Mouse (Mus musculus): ENCODE data around the gene Extl2.

Extl2 gene

DNA sequence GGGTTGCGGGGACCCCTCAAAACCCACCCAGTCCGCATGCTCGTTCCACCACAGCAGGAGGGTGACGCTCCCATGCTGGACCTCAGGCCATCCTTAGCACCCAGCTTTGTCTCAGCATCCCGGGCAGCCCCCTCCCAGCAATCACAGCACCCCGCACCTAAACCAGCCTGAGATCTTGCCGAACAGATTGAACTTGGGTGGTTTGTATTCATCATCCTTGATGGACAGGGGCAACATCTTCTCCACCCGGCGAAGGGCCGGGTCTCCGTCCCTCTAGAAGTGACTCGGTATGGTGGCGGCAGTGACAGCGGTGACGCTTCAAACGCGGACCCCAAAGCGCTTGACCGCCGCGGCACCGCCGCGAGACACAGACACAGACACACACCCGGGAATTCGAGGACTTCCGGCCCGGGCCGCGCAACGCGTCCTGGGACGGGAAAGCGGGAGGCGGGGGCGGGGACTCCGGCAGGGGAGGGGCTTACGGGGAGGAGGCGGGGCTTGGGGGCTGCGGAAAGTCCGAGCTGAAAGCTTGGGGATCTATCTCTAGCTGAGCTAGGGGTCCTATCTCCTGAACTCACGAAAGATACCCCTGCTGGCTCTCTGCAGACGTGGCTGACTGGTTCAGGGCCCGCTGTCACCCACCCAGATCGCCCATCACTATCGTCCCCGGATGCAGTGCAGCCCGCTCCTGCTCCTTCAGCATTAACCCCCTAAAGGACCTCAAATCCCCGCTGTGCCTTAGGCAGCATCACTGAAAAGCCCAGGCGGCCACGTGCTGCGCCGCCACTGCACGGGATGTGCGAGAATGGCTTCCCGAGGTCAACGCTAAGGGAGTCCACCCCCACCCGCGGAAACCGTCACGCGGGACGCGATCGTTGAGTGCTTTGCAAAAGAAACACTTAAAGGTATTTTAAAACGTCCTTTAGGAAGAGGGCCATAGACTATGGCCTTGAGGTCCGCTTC, at the start of gene Extl2, which contains the start of gene Slc30a7:
TSS of gene Extl2 (plus strand) at position 485 of the 963 bp plus-strand sequence.
TSS of gene Slc30a7 (minus strand) at position 429 of the 963 bp plus-strand sequence.
- peak; percentile 82 to 84 for DNase-seq (ENCODE audit: low spot score in 2 of 2)

DNA sequence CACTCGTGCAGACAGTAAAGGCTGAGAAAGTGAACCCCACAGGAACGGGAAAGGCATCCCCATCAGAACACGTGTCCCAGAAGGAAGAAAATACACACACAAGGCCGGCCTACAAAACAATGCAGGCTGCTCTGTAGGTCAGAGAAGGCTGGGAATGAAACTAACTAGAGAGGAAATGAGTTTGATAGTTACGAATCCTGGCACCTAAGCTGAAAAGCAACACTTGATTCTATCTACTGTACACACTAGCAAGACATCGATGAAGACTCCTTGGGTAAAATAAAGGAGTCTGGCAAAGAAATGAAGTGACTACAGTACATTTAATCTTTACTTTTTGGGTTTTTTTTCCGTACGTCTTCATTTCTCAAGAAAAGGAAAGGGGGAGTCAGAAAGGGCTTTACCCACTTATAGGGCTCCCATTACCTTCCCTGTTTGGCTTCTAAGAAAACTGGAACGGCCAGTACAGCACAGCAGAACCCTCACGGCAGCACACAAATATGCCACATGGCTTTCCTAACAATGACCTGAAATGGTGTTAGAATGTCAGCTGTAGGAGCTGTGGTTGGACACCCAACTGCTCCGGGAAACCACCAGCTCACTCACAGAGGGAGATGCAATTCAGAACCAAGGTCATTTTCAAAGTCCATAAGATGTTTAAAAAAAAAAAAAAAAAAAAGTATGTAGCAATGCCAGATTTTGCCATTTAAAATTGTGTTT, 45.8 kb upstream of the Extl2 start:
- no peak for DNase-seq (ENCODE audit: low spot score in 2 of 2)

DNA sequence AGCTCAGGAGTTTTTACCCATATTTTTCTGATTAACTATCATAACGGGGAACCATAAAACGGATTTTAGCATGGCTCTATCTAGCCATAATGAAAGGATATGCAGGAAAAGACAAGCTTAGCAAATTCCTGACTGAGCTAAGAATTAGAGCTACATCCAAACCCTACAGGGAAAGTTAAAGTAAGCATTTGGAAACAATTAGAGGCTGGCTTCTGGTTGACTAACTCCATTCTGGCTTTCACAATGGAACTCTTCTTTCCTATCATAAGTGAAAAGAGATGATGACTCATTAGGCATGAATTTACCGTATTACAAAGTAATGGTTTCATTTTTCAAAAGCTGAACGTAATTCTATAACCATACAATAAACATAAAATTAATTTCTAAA, 45.2 kb upstream of the Extl2 start:
- DNase-seq (ENCODE audit: low spot score in 2 of 2), result no peak

DNA sequence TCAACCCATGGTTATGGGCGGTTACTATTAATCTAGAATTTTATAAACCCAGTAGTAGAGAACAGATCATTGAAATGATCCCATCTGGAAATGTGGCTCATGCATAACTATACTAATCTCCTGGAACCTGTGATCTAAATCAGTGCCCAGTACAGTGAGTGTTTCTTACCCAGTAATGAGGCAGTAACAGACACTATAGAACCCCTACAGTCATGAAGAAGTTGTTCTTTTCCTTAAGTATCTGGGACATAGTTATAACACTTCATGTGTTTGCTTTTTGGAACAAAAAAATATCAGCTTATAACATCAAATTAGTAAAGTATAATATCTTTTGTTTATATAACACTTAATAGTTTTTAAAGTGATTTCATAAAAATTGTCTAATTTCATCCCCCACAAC, 43.7 kb upstream of the Extl2 start:
- DNase-seq (ENCODE audit: low spot score in 2 of 2), result no peak

DNA sequence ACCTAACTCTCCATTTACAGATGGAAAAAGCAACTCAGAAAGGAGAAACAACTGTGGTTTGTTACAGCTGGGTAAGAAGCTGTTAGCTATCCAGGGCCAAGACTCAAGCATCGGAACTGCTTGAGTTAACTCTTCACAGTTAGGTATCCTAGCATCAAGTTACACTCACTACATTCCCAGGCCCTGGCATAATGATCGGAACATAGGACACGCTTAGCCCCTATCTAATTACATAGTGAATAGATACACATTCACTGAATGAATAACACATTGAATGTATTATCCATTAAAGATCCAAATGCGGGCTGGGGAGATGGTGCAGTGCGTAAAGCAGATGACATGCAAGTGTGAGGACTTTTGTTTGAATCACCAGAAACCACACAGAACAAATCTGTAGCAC, 43.2 kb upstream of the Extl2 start:
- DNase-seq (ENCODE audit: low spot score in 2 of 2), result no peak

DNA sequence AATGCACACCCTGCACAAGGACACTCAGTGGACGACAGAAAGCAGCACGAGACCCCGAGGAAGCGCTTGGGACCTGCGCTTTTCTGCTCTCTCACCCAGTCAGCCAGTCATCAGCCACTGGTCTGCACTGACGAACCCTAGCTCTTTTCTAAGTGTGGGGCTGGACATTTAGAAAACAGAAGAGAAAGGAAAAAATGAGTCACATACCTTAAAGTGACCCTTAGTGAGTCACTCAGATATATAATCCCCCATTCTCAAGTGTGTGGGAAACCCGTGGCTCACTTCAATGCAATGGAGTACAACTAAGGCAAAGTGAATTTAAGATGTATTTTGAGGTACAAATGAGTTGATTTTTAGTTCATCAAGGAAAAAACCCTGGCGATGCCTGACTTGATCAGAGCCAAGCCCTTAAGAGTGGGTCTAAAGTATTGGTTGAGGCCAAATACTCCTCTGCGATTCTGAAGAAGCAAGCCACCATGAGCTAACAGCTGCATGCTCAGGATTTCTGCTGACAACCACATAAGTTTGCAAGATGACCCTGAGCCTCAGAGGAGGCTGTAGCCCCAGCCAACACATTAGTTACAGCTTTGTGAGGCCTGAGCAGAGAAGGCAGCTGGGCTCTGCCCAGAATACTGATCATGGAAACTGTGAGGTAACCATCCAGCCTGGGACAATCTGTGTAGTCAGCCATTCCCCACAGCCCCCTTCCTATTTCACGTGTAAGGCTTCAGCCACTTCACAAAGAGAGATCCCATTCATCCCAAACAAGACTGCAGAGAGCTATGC, 38.3 kb upstream of the Extl2 start:
- no peak for DNase-seq (ENCODE audit: low spot score in 2 of 2)

DNA sequence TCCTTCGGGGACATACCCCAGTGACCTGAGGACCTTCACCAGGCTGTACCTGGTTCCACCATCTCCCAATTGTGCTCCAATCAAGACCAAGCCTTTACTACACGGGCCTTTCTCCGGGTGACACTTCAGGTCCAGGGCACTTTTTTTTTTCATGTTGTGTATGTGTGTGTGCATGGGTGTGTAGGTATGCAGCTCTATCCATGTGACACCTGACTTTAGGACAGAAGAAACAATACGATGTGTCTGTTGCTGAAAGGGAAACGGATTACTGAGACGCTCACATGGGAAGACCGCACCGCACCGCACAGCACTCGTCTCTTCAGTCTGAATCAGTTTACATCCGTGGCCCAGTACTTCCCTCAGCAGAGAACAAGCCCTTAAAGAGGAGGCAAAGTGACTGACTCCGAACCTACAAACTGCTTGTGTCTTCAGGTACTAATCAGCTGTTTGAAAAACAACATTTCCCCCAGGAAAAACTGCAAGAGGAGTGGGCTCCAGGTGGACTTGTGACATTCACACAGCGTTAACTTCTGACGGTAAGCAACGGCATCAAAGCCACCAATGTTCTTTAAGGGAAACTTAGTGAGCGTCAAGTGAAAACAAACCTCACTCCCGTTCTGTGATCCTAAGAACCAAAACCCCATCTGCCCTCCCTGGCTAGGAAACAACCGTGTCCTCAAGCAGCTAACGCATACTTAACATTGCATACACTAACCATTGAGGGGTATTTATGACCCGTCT, 36.0 kb upstream of the Extl2 start:
- DNase-seq (ENCODE audit: low spot score in 2 of 2), result no peak

DNA sequence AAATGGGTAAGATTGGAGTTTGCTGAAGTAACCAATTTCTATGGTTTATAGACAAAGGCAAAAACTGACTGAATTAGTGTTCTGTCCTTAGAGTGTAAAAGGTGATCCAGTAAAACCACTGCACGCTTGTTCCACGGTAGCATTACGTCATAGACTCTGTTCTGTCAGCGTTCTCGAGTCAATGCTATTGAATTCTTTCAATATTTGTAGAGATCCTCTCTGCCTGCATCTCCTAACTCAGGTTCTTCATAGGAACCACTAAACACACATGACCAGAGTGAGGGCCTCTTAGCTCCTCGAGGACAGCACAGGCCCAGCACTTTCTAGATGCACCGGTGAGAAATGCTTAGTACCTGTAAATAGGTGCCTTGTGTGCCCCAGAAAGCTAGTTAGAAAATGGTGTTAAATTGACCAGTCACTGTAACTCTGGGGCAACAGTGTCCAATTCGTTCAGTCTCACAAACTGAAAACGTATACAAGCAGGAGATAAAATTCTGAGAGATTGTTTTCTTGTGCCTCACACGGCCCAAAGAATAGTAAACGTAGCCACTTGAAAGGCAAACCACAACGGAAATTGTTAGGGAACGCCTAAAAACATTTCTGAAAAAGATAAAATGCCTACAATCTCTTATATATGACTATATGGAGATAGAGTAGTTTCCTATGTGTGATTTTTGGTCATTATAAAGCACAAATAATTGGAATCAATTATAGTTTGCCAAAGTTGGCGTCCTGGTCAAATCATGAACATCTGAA, 35.2 kb upstream of the Extl2 start:
- DNase-seq (ENCODE audit: low spot score in 2 of 2), result no peak

DNA sequence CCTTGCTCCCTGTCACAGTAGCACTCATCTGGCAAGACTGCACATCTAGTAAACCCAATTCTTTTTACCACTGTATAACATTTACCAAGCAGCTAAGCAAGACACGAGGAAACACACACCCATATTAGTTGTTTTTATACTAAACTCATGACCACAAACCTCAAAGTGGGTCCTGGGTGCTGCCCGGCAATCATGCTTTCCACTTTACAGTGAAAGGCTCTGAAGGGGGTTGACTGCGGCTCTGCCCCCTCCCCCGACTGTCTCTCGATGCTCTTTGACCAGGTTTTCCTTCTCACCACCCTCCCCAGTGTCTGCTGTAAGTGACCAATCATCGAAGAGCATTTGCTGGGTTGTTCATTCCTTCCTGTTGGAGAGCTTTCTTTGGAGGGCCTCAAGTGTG, 33.0 kb upstream of the Extl2 start:
- DNase-seq (ENCODE audit: low spot score in 2 of 2), result no peak

DNA sequence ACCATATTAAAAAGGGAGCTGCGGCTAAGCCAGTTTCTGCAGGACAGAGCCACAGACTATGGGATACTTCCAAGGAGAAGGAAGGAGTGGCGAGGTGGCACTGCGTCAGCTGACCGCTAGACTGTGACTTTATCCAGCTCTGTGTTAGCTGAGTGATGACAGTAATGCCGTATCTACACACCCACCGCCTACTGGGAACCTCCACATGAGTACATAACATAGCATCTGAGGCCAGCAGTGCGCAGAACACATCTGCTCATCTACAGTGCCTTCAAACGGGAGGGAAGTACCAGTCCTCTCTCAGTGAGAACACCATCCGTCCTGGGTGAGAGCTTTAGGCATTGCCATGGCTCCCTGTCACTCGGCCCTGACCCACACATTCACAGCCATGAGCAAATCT, 32.3 kb upstream of the Extl2 start:
- DNase-seq (ENCODE audit: low spot score in 2 of 2), result no peak

DNA sequence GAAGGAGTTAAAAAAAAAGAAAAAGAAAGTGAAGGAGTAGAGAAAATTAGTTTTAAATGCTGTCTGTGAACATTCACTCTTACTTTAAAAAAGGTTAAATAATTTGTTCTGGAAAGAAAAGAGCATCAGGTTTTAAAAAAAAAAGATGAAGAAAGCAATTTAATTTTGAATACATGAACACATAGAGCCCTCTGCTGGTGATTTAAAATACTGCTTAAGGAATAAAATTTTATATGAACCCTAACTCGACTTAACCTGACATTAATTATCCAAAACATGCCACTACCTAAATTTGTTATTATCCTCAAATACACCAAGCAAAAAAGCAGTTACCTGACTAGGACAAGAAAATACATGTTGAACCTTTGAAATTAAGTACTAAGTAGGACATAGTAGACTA, 28.3 kb upstream of the Extl2 start:
- DNase-seq (ENCODE audit: low spot score in 2 of 2), result no peak

DNA sequence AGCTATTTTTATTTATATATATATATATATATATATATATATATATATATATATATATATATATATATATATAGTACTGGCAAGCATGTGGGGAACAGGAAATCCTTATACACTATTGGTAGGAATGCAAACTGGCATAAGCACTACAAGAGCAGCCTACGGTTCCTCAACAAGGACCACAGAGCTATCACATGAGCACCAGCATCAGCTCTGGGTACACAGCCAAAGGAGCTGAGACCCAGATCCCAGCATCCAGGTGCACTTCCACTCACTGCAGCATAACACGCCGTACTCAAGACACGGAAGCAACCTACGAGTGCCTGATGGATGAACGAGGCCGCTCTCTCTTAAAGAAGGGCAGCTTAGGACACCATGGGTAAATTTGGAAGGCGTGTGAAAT, 24.0 kb upstream of the Extl2 start:
- DNase-seq (ENCODE audit: low spot score in 2 of 2), result no peak

DNA sequence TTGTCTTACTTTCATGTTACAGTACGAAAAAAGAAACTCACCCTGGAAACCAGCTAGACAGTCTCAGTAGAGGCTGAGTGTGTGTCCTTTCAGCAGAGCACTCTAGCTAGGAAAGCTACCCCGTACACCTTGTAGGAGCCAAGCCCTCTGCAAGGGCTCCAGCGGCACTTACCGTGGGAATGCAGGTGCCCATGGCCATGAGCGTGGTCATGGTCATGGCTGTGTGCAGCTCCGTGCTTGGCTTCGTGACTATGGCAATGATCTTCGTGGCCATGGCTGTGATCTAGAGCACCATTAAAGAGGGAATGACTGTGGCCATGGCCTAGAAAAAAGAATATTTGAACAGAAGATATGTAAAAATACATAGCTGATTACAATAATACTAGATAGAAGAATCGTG, 22.6 kb upstream of the Extl2 start:
- DNase-seq (ENCODE audit: low spot score in 2 of 2), result no peak

DNA sequence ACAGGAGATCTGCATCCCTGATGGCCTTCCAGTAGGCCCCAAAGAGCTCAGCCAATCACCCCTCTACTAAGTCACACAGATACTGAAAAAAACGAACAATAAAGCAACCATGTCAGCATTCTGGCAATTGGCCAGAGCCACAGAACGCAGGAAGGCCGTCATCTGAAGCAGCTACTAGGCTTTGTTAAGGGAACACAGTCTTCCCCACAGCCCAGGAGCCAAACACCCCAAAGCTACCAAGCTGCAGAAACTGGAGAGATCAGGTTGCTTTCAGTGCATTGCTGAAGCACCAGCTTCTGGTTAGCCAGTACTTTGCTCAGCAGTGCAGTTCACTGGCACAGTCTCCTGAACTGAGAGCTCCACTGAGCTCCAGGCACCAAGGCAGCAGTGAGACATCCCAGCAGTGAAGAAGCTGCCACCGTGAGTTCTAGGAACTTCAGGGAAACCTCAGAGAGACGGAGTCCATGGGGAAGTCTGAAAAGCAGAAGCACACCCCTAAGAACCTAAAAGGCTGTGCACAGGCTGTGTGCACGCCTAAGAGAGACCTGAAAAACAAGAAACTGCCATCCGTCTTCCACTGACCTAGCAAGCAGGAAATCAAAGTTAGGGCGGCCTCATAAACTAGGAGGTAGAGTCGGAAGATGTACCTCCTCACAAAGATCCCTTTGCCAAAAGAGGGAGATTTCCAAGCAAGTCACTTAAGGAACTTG, 21.9 kb upstream of the Extl2 start:
- no peak for DNase-seq (ENCODE audit: low spot score in 2 of 2)

DNA sequence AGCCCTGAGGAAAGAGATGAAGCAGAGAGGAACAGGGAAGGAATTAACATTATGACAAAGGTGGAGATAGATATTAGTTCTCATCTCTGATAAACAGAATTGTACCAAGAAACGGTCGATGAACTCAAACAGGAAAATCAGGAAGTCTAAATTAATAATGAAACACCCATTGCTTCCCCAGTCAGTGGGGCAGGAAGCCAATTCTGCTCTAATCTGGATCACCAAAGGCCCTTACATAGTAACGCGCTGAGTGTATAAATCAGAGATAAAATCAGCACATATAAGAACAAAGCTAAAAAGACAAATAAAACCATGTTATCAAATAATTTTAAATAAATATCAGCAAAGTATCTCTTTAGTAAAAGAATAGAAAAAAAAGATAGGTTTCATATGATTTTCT, 15.2 kb upstream of the Extl2 start:
- DNase-seq (ENCODE audit: low spot score in 2 of 2), result no peak

DNA sequence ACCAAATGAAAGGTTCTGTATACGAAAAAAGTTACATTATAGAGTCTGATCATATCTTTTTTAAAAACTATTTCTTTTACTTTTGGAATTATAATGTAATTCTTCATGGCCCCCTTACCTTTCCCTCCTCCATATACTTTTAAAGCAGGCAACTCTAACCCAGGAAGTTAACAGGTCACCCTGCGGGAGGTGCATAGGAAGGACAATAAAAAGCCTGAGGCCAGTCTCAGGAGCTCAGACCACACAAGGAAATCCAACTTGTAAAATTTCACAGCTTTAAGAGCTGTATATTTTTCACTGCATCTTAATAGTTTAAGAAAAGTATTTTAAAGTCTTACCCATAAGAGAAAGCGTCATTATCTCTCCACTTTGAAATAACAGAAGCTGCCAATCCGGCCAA, 14.7 kb upstream of the Extl2 start:
- no peak for DNase-seq (ENCODE audit: low spot score in 2 of 2)

DNA sequence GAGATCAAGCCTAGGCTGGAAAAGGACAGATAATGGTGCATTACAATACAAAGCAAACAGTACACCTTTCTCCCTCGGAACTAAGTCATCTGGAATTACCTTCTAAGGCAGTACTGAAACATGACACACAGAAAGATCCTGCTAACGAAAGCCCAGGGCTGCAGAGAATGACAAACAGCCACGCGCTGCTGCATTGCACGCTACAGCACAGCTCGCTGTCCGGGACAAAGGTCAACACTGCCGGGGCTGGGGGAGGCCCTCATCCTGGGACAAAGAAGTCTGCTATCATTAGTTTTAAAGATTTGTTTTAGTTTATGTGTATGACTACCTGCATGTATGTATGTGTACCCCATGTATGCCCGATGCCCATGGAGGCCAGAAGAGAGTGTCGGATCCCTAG, 14.2 kb upstream of the Extl2 start:
- no peak for DNase-seq (ENCODE audit: low spot score in 2 of 2)

DNA sequence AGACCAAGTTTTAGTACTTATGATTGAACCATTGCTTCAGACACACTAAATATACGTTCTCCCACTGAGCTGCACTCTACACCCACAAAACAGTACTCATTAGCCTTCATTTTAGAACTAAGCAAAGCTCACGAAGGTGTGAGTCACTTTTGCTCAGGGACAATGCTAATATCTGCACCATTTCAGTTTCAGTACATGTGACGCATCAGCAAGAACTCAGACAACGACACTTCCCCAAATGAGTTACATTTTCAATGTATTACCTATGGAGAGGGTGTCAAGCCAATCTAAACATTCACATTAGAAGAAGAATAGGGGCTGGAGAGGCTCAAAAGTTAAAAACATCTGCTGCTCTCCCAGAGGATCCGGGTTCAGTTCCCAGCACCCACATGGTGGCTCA, 10.3 kb upstream of the Extl2 start:
- no peak for DNase-seq (ENCODE audit: low spot score in 2 of 2)

DNA sequence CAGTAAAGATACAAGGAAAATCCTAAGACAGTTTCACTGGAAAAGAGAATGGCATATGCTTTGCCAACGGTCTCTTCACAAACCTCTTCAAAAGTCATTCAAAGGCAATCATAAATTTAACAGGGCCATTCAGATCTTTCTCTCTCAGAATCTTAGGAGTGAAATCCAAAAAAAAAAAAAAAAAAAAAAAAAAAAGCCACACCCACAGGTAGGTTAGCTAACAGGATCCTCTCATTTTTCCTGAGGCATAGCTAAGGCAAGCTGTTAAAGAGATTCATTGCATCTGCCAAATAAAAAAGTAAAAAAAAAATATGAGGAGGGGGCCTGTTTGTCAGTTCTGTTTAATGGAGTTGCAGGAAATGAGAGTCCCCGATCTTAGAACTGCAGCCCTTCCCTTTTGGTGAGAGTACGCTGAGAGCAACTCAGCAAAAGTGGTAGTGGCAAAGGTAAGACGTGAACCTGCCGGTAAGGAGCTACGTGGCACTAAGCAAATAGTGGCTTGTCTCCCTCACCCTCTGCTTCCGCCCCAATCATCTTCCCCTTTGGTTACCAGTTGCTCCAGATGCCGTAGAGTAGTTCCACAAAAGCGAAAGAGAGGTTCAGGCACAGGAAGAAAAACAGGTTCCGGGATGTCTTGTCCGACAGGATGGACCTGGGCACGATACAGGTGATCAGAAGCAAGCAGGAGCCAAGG, 831 bp upstream of the Extl2 start:
- DNase-seq (ENCODE audit: low spot score in 2 of 2), result no peak
